Mouse (Mus musculus) T-cell, adult 2 months (primary cell): ENCODE results near the gene Apobec4.
"Not testable (repeated sequence)": the region's sequence is repeated elsewhere in the genome, so short reads cannot be mapped to it uniquely, and the experiment has no call there.

ENCODE experiments used
- DNase-seq: peaks from one replicate; pipeline ENCODE4 v3.0.0; 2022; ENCODE audit warnings: low spot score

Gene Apobec4

DNA sequence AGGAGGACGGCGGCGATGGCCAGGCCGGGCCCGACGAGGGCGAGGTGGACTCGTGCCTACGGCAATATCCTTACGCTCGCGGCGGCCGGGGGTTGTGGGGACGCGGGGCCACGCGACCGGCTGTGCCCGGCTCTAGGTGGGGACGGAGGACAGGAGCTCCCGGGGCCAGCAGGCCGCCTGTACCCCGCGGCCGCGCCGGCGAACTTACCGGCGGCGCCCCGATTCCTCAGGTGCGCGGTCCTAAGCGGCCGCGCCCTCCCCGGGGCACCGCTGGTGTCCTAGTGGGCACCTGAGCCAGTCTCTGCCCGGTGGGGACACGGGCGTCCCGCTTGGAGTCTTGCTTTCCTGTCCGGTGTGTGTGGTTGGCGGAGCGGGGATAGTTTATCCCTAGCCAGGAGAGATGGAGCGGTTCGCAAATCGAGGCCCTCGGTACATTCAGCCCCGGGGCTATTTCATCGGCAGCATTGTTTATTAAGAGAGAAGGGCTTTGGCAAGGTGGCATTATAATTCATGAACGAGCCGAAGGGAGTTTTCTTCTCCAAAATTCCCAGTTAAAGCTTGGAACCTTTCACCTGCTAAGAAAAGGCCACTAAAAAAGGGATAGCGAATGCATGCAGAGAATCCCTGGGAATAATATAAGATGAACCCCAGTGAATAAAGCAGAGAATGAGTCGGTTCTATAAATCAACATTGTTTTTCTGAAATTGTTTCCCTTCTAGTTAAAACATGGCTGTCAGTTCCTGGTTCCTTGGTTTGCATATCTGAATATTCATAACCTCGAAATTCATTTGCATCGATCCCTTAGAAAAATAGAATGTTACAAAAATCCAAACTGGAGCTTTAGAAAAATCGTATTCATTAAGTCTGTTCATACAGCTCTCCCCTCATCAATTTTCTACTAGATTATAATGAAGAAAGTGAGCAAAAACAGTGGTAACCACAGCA is 16.7 kb downstream of the Apobec4 start:
- peak; percentile 2 for DNase-seq

DNA sequence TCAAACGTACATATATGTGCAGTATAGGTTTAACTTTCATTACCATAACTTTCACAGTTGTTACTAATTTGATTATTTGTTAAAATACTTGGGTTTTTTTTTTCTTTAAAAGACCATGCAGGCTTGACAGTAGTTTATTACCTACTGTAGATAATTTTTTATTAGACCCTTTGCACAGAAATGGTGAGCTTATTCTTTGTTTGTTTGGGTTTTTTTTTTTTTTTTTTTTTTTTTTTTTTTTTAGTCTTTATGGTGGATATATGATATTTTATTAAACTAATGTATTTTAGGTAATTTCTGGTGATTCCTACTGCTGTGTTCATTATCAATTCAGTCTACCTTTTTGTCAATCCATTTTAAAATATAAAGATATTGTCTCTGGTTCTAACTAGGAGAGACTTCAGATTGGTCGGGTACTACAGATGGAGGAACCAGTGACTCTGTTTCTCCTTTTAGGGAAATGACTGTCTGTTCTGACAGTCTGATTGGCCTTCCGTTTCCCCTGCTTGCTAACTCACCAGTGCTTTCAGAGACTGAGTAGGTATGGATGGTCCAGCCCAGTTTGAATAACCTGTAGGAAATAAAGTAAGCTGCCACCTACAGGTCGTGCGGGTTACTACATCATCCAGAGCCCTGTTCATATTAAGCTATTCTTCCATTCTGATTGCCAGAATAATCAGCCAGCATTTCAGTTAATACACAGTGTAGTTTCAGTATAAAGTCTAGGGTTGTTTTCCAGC is 17.6 kb downstream of the Apobec4 start:
- peak; percentile 84 for DNase-seq

DNA sequence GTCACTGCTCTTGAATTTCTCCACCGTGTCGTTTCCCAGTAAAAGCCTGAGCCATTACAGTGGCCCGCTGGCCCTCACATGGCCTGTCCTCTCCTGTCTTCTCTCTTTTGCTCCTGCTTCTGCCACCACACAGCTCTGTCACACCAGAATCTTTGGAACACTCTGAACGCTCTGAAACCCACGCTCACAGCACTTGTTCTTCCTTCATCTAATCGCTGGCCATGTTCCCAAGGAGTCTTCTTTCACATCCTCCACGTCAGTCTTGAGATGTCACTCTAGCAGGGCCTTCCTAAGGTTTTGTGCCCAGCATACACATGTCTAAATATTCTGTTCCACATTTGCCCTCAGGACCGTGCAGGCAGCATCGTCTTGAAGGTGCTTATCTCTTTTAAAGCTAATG is 20.7 kb downstream of the Apobec4 start:
- DNase-seq, result no peak

DNA sequence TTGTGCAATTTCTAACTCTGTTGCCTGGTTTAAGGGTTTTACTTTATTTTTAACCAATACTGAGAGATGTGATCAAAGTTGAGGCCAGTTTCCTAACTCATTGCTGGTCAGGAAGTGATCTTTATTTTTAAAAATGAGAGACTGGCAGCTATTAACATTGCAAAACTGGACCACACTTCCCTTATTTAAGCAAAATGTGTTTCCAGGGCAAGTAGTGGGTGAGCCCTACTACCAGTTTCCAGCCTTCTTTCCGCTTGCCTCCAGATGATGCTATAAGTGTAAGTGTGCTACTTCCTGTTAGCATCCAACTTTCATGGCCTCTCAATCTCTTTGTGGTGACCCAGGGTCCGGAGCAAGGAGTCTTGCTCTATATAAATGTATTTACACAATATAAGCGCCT is 24.2 kb downstream of the Apobec4 start:
- DNase-seq, result not testable (repeated sequence)

DNA sequence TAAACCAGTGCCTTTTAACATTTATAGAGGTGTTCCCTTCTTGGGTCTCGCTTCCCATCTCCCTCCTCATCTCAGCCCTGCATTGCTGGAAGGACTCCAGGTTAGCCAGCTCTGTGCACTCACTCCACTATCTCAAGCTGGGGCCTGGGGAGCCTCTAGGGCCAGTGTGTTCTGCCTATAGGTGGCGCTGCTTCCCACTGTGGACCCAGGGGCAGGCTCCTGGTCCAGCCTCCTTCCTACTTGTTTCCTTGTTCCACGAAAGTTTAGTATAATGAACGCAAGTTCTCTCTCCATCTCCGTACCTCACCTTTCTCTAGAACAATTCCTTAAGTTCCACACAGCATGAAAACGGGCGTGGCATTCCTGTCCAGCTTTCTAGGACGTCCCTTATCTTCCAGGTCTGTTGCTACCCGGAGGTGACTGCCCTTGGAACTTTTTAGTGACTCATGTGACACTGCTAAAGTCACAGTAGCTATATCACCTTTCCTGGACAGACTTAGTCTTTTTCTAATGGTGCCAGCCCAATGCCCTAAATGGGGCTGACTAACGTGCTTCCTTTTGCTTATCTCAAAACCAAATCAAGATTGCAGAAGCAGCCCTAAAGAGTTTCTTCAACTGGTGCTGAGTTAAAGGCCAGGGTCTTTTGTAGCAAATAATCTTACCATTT is 28.9 kb downstream of the Apobec4 start:
- DNase-seq, result peak; percentile 41

DNA sequence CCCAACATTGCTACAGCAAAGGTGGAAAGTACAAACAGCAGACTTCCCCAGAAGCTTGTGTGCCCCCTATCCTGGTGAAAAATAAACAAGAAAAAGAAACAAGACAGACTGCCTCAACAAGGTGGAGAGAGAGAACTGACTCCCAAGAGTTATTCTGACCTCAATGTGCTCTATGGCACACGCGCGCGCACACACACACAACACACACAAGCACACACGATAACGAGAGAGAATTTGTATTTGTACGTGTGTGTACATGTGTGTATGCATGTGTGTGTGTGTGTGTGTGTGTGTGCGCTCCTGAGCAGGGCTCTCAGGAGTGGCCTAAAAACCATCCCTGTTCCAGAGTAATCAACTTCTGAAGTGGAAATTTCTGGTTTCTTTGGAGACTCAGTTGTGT is 34.3 kb downstream of the Apobec4 start:
- DNase-seq, result no peak

DNA sequence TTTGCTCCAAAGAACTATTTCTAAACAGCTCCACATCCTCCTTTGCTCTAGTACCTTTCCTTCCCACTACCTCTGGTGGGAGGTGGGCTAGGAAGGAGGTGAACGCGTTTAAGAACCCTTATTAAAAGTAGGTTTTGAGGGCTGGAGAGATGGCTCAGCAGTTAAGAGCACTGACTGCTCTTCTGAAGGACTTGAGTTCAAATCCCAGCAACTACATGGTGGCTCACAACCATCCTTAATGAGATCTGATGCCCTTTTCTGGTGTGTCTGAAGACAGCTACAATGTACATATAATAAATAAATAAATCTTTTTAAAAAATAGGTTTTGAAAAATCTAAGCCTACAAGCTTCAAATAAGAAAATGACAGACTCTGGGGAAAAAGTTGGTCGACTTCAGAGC is 35.1 kb downstream of the Apobec4 start:
- not testable (repeated sequence) for DNase-seq

DNA sequence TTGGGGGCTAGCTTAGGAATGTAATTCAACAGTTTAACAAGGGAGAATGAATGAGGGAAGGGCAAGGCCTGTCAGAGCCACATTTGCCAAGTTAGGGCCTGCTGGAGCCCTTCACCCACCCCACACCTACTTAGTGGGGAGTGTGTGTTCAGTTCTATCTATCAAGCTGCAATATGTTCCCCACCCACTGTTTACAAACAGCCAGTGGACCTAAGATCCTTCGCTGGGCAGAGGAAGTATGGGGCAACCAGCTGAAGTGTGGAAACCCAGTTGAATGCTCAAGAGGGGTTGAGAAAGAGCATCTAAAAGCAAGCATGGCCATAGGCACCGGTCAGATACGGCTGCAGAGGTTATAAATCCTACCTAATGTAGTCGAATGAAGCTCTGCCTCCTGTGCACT is 36.6 kb downstream of the Apobec4 start:
- DNase-seq, result no peak

DNA sequence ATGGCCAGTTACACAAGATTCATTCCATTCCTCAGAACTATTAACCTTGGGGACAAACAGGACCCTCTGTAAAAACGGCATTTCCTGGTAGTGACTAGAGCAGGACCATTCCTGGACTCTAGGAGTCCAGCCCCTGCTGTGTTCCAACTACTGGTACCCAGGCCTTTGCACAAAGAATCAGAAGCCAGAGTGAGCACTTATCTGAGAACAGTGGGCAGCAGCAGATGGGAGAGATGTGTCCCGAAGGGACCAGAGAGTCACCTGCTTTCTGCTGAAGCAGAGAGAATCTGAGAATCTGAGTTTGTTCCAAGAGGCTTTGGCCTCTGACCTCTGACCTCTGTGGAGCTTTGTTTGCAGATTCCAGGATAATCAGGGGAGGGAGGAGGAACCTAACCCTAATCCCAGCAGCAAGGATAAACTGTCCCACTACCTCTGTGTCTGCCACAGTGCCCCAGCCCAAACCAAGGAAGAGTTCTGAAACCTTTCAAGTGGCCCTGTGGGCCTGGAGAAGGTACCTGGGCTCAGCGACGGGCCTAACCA is 37.8 kb downstream of the Apobec4 start:
- no peak for DNase-seq

DNA sequence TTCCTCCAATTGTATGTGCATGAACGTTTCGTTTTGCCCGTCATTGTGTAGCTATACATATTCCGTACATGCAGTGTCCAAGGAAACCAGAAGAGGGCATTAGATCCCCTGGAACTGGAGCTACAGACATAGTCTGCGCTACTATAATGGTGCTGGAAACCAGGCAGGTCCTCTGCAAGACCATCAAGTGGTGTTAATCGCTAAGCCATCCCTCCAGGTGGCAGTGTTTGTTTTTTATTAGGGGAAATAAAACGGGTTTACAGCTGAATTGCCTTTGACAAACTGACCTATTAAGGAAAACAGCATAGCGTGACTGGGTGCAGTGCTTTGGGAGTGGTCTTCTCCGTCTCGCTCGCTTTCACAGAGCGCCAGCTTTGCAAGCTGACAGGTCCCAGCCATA is 39.9 kb downstream of the Apobec4 start:
- peak; percentile 22 for DNase-seq

DNA sequence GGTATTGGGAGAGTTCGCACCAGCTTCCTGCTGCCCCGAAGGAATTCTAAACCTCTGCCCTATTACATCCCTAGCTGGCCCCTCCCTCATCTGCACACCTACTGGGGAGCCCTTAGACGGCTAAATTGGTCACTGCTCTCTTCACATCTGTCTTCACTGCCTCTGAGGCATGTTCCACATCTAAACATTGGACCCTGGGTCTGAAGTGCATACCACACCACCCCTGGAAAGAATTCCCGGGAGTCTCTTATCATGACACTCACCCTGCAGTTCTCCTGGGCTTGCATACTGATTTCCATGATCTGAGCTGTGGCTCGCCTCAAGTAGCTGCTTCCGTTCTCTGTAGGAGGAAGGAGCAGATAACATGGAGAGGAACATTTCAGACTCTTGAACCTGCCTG is 40.5 kb downstream of the Apobec4 start:
- DNase-seq, result no peak

DNA sequence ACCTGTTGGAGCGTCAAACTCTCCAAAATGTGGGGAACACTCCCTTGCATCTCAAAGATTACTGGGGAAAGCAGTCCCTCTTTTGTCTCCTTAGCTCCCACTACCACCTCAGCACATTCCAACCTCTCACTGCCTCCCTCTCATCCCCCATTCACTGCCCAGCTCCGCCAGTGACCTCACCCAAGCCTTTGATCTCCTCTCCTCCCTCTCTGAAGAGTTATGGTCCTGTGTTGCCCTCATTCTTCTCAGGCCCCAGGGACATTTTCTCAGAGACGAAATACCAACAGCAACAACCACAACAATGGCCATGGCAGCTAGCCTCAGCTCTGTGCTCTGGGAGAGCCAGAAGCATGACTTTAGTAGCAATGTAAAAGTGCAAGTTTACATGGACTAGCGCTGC is 40.9 kb downstream of the Apobec4 start:
- no peak for DNase-seq

DNA sequence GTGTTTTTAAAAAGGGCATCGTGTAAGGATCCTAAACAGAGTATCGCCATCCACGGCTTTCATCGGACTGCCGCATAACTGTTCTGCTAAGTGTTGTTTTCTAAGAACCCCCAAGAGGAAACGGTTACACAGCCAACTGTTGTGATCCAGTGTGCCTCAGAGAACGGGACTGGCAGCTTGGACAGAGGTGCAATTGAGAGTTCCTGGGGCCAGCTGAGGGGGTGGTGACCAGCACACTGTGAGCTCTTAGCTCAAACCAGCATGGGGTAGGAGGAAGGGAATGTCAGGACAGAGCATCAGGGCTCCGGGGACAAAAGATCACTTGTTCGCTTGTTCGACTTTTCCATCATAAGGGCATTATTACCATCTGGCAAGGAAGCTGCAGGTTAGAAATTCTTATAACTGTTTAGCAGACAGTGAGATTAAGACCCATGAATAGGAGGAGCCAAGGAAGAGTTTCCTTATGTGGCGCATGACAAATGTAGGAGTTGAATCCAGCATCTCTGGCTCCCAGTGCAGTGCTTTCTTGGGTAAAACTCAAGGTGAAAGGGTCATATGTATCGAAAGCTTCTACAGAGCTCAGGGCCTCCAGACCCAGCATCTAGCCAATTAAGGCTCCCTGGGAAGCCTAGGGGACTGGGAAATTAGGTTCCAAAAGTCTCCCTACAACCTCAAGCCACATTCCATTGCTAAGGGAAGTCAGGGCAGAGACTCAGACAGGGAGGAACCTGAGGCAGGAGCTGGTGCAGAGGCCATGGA is 42.6 kb downstream of the Apobec4 start:
- DNase-seq, result no peak

DNA sequence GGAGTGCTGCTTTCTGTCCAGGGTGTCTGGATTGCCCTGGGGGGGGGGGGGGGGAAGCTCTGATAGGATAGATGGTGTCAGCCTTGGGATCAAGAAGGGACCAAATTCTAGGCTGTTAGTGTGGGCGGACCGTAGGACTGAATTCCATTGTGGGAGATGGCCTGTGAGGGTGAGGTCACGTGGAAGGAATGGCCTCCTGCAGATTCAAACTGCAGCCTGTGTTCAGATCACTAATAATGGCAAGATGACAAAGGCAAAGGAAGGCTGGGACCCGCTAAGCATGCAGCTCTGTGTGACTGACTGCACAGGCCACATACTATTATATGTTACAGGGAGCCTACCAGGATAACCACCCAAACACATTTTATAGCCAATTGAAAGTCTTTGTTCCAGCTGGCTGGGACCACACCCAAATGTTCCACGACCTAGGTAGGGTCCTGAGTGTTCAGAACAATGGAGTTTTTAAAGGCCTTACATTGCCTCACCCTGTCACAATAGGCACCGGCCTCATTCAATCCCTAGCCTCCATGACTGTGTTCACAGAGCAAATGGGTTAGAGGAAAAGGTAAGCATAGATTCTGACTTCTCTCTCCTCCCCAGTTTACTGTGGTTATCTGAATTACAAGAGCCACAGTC is 43.3 kb downstream of the Apobec4 start:
- no peak for DNase-seq

DNA sequence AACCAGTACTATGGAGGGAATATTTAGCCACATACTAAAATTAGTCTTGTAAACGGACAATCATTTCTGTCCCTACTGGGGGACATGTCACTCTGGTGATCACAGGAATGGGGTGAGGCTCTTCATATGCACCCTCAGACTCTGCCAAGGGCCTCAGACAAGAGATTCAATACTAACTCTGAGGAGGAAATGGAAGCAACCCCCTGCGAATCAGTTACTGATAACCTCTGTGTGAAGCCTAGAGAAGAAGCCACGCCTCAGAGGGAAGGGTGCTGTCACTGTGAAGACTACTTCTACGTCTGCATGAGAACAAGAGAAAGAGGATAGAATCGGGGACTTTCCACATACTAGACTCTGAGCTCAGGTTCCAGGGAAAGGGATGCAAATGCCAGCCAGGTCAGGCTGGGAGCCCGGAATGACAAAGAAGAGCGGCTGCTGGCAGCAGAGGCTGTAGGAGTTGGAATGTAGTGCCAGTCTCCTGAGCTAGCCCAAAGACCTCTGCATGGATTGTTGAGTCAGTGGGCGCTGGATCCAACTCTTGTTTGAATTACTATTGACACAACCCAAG is 45.4 kb downstream of the Apobec4 start:
- DNase-seq, result no peak

DNA sequence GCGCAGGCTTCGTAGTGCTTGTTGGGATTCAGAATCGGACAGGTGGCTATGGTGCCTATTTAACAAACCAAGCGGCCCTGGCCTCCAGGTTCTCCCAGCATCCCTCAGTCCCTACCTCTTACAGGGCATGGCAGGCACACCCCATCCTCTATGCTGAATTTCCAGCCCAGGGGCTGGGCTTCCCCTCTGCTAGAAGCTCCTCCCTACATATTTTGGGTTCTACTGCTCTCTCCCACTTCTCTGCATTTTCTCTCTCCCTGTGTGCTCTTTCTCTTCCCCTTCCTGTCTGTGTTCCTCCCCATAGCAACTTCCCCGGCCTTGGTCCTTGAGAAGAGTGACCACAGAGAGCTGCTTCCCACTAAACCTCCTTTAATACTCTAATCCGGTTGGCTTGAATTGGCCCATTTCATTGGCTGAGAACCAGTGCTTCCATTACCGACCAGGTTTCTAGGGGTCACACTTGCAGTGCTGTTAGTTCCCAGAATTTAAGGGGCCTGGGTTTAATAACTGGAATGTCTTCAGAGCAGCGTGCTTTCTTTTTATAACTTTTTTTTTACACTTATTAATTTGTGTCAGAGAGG is 46.4 kb downstream of the Apobec4 start:
- DNase-seq, result no peak

DNA sequence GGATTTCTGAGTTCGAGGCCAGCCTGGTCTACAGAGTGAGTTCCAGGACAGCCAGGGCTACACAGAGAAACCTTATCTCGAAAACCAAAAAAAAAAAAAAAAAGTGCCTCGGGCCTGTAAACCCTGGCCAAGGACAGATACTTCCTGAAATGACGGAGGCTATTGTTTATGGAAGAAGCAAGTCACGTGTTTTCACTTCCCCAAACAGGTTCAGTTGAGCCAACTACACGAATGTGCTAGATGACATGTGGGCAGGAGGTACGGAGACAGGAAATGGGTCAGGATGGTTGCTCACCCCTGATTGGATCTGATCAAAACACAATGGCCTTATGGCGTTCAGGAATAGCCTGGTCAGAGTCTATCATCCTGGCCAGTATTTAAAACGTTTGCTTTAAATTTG is 47.8 kb downstream of the Apobec4 start:
- no peak for DNase-seq

DNA sequence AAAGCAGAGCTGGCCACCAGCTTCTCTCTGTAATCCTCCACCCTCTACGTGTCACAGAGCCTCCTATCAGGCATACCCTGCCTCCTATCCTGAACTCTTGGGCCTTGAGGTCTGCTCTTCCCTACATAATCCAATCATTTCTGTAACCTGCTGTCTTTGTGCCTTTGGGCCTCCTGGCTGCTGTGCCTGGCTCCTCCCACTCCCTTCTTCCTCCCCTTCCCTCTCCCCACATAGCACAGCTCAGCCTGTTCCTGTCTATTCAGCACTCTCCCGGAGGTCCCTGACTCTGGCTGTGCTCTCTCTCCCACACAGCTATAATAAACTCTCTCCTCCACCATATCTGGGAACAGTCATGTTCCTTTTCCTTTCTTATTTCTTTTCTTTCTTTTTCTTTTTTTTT is 49.5 kb downstream of the Apobec4 start, which contains the start of gene Ncf2:
Gene Ncf2 (plus strand): TSS at position 298 of the 400 bp plus-strand sequence.
- no peak for DNase-seq

DNA sequence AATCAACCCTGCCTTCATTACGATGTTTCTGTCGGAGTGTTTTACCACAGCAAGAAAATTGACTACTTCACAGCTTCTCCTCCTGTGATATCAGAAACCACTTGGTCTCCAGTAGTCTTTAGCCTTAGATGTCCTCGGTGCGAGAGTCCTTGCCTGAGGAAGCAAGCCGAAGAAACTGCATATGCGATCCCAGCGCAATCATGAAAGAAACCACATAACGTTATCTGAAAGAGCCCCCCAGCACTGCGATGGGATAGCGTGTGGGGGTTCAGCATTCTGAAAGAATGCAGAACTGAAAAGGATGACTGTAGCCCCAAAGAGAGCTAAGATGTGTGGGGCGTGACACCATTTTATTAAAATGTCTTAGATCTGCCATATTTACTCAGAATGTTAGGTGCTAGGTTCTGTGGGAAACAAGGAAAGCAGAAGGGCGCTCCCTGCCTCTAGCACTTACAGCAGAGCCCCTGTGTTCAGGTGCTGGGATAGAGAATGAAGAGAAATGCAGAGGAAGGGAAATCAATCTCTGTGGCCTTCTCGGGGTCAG is 50.4 kb downstream of the Apobec4 start:
- no peak for DNase-seq

DNA sequence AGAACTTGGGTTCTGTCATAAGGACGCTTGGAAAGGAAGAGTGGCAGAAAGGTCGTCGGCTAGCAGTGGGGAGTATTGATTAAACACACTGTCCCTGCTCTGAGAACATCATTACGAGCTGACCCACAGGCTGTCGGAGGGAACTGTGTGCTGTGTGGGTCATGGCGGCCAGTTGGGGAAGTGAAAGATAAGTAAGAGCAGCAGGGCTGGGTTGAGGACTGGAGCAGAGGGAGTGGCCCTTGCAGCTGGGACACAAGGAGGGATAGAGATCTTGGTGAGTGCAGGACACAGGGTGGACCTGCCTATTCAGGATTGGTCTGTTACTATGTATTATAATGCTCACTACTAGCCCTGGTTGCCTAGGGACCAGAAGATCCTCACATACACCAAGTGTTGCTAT is 54.6 kb downstream of the Apobec4 start:
- no peak for DNase-seq
